Mouse (Mus musculus): Measurements from ENCODE around the gene Olfr721-ps1. TPM values are rescaled to one million over a fixed set of nuclear protein-coding genes. Genes with fewer than 3 reads are reported as not detected.

The Olfr721-ps1 gene
- polyA plus RNA-seq, 1 experiment = not detected

DNA sequence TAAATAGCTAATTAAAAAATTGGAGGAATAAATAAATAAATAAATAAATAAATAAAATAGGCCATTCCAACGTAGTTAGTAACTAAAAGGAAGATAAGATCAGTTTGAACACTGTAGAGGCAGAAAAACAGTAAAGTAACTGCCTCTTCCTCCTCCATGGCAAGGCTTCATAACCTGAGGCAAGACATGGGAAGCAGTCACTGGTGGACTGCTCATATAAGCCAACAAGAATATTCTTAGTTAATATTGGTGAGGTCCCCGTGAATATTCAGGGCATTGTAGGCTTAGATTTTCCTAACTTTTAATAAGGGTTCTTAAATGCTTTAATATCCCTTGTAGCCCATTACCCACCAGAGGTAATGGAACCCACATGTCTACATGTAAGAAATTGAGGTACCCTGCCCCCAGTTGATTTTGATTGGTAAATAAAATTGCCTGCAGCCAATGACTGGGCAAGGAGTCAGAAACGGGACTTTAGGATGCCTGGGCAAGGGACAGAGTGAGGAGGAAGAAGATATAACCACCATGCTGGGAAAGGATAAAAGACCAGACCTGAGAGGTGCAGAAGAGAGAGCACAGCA, 35.1 kb downstream of the Olfr721-ps1 start:
- no peaks in the 10 kb centered on the region for H3K36me3 ChIP-seq (replicated peaks; ENCODE audit: low read length)
- no peak overlapping the region for H3K4me3 ChIP-seq (replicated peaks)
- no peaks in the 10 kb centered on the region for H3K4me1 ChIP-seq
- H3K9me3 ChIP-seq = peaks cover 3% of the 10 kb centered on the region; the same call in 1 of the 2 replicates
- TF ChIP-seq FLI1 (IDR thresholded peaks at IDR 0.05; ENCODE audit: low read length) = no peak
- TF ChIP-seq GATA1 (IDR thresholded peaks at IDR 0.05; ENCODE audit: borderline replicate concordance, low read length) = no peak
- H3K27me3 ChIP-seq (replicated peaks) = no peaks in the 10 kb centered on the region

Other genes with a start within 250 kb of the Olfr721-ps1 start
- gene Olfr720, start 214.5 kb upstream of the Olfr721-ps1 start, polyA plus RNA-seq (2012; ENCODE audit: insufficient read depth, low replicate concordance) = not detected in 2 replicates
- gene Olfr31, start 78.5 kb upstream of the Olfr721-ps1 start, polyA plus RNA-seq (2012; ENCODE audit: insufficient read depth, low replicate concordance) = not detected in 2 replicates
- 68.0 and 95.8 TPM in 2 replicates for gene Il3ra, start 55.0 kb upstream of the Olfr721-ps1 start, polyA plus RNA-seq (2012; ENCODE audit: insufficient read depth, low replicate concordance)

All from megakaryocyte, embryonic 14.5 days (primary cell).